Mouse (Mus musculus): ENCODE results near the gene Ap2b1.

DNA sequence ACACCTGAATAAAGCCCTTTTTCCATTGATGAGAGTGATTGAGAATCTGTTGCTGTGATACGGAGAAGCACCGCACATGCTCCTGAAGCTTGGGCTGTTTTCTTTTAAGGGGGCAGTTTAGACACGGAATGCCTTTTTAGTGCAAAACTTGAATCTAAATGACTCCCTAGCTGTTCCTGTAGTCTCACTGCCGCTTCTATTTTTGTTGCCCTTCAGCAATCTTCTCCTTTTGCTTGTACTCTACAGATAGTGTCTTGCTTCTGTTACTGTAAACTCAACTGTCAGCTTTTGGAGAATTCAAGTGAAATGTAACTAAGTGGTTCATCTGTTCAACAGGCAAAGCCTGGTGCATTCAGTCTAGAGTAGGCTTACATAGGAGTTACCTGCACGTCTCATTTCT, 56.6 kb downstream of the Ap2b1 start:
- TF ChIP-seq CTCF (IDR thresholded peaks at IDR 0.05; ENCODE audit: low read depth) (no peak), EP300 (IDR thresholded peaks at IDR 0.05; ENCODE audit: low read depth) (no peak)

All from liver, embryonic 14.5 days (tissue).